Mouse (Mus musculus) lung, adult 2 months (tissue): Measurements from ENCODE around the gene Smim9.

ENCODE experiments used
- CTCF ChIP-seq: fragments of 200-500 bp; IDR thresholded peaks from 2 replicates; pipeline ENCODE4 v1.5.1; 2011; ENCODE audit warnings: mild to moderate bottlenecking, low read length, control low read depth; ENCODE audit not compliant: insufficient read depth
- POLR2A ChIP-seq: fragments of 200-500 bp; IDR thresholded peaks from 2 replicates; pipeline ENCODE4 v1.6.1; 2011; ENCODE audit warnings: low read depth, mild to moderate bottlenecking, control low read depth, low read length, borderline replicate concordance; ENCODE audit errors: extremely low read depth

GRCm38 (mm10) chrX:75128333-75128980 is 35.1 kb downstream of the Smim9 start:
- TF ChIP-seq CTCF (no peak), POLR2A (no peak)
